Mouse (Mus musculus): ENCODE measurements at regions not wholly inside any gene's neighbourhood (a gene's known extent, or its start where the extent isn't known, plus 50 kb on each side); places are given as distances from the start of the nearest gene placed in this dataset.

DNA sequence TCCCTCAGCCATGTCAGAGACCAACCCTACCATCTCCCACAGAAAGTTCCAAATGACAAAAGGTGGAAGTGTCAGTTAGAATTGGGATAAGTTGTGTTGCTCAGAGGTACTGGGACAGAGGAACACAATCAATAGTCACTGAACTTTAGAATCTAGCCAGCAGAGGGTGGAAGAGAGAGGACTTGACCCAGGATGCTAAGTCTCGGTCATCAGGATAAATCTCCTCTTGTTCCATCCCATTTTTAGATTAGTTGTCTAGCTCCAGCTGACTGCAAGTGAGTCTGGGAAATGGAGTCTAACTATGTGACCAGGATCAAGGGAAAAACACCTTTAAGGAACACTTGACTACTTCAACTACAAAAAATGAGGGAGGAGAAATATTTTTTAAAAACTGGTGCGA, 91.5 kb downstream of the Fam84b start:
- peak; percentile 21 for DNase-seq (ENCODE audit: low read depth)

- no peak for DNase-seq (ENCODE audit: low read depth)
Measured at GRCm38 (mm10) chr15:60760015-60760437, 93.6 kb downstream of the Fam84b start.

- no peak for DNase-seq (ENCODE audit: low read depth)
Measured at GRCm38 (mm10) chr15:60754246-60754645, 99.3 kb downstream of the Fam84b start.

GRCm38 (mm10) chr15:60739598-60739997, 114.0 kb downstream of the Fam84b start:
- DNase-seq (ENCODE audit: low read depth): peak; percentile 27

DNA sequence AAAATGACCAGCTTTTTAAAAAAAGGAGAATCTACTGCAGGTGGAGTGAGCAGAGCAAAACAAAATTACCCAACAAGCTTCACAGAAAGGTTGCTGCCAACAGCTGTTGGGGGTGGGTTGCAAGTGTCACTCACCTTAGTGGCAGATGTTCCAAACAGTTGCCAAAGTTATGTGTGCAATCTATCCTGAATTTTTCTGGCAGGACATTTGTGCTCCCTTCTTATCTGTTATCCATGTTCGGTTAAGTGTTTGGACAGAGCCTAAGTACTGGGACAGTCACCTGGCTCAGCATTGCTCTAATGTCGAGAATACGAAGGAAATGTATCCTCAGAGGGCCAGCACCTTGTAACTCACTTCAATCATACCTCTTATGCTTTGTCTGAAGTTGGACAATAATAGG, 115.3 kb downstream of the Fam84b start:
- DNase-seq (ENCODE audit: low read depth): no peak

- DNase-seq (ENCODE audit: low read depth): no peak
Measured at GRCm38 (mm10) chr15:60732416-60732815, 121.2 kb downstream of the Fam84b start.

DNA sequence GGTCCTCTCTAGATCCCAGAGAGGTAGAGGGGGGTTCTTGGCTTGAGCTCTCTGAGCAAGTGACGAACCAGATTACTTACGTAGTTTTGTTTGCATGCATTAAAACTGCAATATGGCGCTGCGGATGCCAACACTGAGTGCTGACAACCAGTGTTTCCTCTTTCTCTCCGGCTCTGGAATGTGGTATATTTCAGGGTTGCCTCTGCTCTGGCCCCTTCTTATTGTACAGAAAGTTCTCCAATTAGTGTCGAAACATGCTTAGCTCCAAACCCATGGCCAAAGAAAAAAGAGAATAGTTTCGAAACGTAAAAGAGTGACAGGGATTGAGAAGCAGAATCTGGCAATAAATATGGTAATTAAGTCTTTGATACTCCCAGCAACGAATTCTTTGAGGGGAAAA, 124.8 kb downstream of the Fam84b start:
- no peak for DNase-seq (ENCODE audit: low read depth)

DNA sequence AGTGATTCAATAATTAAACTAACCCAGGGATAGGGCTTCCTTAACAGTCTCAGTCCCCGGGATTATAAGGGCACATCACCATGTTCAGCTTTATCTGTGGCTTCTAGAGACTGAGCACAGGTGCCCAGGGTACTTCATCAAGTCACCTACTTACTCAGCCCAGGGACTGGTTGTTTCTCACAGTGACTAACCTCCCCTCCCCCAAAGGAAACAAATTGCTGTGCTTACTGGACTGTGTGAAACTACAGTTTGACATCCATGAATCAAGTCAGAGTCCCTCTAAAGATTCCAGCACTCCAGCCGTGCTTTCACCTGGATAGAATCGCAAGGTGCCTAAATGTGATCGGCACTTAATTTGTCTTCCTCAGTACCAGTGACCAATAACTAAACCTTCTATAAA, 125.2 kb downstream of the Fam84b start:
- no peak for DNase-seq (ENCODE audit: low read depth)

GRCm38 (mm10) chr15:60719332-60719731, 134.2 kb downstream of the Fam84b start:
- DNase-seq (ENCODE audit: low read depth): no peak

- no peak for DNase-seq (ENCODE audit: low read depth)
Measured at GRCm38 (mm10) chr15:60708678-60709077, 144.9 kb downstream of the Fam84b start.

GRCm38 (mm10) chr15:60706009-60706408, 147.6 kb downstream of the Fam84b start:
- no peak for DNase-seq (ENCODE audit: low read depth)

DNA sequence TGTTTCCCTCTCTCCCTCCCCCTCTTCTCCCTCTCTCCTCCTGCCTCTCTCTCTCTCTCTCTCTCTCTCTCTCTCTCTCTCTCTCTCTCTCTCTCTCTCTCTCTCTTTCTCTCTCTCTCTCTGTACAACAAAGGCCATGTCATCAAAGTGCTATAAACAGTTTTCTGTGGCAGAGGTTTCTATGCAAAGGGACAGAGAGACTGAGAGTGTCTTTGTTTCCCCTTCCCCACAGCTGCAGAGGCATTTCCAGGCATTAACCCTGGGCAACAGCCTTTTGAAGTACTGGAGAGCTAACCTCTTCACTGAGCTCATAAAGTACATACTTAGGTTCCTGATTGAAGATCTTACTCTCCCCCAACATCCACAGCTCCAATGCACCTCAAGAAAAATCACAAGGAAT, 152.3 kb downstream of the Fam84b start:
- DNase-seq (ENCODE audit: low read depth): no peak

GRCm38 (mm10) chr15:60694746-60695145, 158.8 kb downstream of the Fam84b start:
- no peak for DNase-seq (ENCODE audit: low read depth)

DNA sequence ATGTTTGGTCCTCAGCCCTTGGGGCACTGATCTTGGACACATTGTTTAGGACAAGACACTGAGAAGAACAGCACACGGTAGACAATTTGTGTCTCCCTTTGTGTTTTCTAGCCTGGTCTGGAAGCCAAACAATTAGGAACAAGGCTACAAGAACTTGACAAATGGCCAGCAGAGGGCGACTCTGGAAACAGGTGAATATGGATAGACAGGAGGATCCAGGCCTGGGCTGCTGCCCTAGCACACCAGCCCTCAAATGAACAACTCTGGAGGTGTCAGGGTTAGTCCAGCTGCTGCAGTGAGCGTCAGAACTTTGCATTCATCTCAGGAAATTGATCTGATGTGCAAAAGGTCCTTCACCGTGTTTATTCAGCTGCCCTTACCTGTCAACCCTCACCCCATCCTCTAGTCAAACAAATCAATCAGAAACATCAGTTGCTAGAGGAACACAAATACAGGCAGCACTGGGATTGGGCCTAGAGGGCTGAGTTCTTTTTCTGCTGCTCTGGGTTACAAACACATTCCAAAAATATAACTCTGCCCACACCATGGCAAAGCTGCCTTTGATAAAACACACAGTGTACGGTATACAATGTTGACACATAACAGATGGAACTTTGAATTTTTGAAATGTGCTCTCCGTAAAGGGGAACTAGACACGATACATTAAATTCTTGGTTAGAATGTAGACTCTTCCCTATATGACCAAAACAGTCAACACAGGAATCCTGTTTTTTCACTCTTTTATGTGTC, 159.7 kb downstream of the Fam84b start:
- DNase-seq (ENCODE audit: low read depth): no peak

GRCm38 (mm10) chr15:60692718-60693597, 160.6 kb downstream of the Fam84b start:
- peak; percentile 17 for DNase-seq (ENCODE audit: low read depth)

GRCm38 (mm10) chr15:60692149-60692548, 161.4 kb downstream of the Fam84b start:
- DNase-seq (ENCODE audit: low read depth): no peak

GRCm38 (mm10) chr15:60677397-60677796, 176.2 kb downstream of the Fam84b start:
- DNase-seq (ENCODE audit: low read depth): no peak

GRCm38 (mm10) chr15:60657572-60657971, 196.0 kb downstream of the Fam84b start:
- no peak for DNase-seq (ENCODE audit: low read depth)

- DNase-seq (ENCODE audit: low read depth): no peak
Measured at GRCm38 (mm10) chr15:60655113-60655512, 198.5 kb downstream of the Fam84b start.

GRCm38 (mm10) chr15:60649252-60649651, 204.3 kb downstream of the Fam84b start:
- DNase-seq (ENCODE audit: low read depth): no peak

DNA sequence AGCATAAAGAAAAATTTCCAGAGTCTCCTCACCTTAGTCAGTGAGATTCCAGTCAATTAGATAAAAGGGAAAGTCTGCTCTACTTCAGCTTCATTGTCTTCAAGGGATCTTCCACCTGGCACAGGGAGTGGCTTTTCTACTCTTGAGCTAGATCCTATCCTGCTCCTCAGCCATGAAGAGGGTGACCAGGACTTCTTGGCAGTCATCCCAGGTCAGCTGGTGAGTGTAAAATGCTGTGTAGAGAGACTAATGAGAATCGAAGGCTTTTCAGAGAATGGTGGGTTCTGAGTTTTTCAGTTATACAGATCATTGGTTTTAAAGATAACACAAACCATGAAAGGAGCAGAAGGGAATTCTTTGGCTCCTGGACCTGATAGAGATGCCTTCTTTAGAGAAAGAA, 211.8 kb downstream of the Fam84b start:
- DNase-seq (ENCODE audit: low read depth): no peak

GRCm38 (mm10) chr15:60633457-60633850, 220.1 kb downstream of the Fam84b start:
- DNase-seq (ENCODE audit: low read depth): no peak

- no peak for DNase-seq (ENCODE audit: low read depth)
Measured at GRCm38 (mm10) chr15:60632789-60633456, 220.7 kb downstream of the Fam84b start.
